Mouse (Mus musculus) cortical plate, adult 2 months (tissue): ENCODE measurements around the gene Aifm3. TPM values are rescaled to one million over a fixed set of nuclear protein-coding genes. Genes with fewer than 3 reads are reported as not detected.
"Not testable (repeated sequence)": the region's sequence is repeated elsewhere in the genome, so short reads cannot be mapped to it uniquely, and the experiment has no call there.

Experiments used
- H3K27ac ChIP-seq: fragments of 200-500 bp; 2 replicates; pipeline ENCODE4 v1.5.1; 2012; ENCODE audit warnings: low read length, control low read depth, inconsistent platforms; ENCODE audit not compliant: insufficient read depth
- H3K4me1 ChIP-seq: fragments of 200-500 bp; 2 replicates; pipeline ENCODE4 v1.6.1; 2011; ENCODE audit warnings: low read length; ENCODE audit not compliant: control insufficient read depth, insufficient read depth
- H3K4me3 ChIP-seq: fragments of 200-500 bp; 2 replicates; pipeline ENCODE4 v1.5.1; 2011; ENCODE audit warnings: mild to moderate bottlenecking, low read length, control low read depth; ENCODE audit not compliant: insufficient read depth
- CTCF ChIP-seq: fragments of 200-500 bp; IDR thresholded peaks from 2 replicates; pipeline ENCODE4 v1.5.1; 2011; ENCODE audit warnings: mild to moderate bottlenecking, control low read depth, low read length; ENCODE audit not compliant: insufficient read depth; ENCODE audit errors: extremely low read depth
- POLR2A ChIP-seq: fragments of 200-500 bp; IDR thresholded peaks from 2 replicates; pipeline ENCODE4 v1.6.1; 2011; ENCODE audit warnings: mild to moderate bottlenecking, low read length, control low read depth; ENCODE audit not compliant: insufficient read depth; ENCODE audit errors: extremely low read depth
- polyA plus RNA-seq: library from polyadenylated mRNA; depleted of rRNA; stranded (reverse); fragments of >200 nt; gene quantifications from 2 replicates; pipeline ENCODE4 v1.2.3, GENCODE M21; 2012; rRNA removed

Gene Aifm3
- polyA plus RNA-seq, 1 experiment, result 233 TPM

DNA sequence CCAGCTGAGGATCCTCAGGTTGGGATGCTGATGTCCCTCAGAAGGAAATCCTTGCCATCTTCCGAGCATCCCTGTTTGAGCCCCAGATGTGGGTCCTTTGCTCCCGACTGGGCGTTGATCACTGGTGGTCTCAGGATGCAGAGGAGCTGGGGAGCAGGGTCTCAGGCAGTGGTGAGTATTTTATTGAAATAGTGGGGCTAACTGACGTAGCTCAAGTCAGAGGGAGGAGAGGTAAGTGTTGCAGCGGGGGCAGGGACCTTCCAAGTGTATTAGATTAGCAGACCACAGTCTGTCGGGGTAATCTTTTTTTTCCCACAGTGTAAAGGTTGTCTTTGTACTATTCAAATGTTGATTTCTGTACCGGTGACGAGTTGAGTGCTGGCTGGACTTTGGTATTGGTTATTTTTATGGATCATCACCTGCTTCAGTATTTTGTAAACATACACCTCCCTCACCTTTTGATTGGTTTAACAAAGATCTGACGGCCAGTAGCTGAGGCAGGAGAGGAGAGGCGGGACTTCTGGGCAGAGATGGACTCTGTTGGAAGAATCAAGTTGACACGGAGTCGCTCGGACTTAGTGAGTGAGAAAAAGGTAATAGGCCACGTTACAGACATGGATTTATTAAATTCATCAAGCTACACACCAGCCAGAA lies 43.4 kb downstream of the Aifm3 start:
- Histone ChIP-seq H3K4me3 (no peak overlapping the region), H3K27ac (no peak overlapping the region), H3K4me1 (peaks cover 2% of the 10 kb centered on the region; the same call in 1 of the 2 replicates)
- TF ChIP-seq POLR2A (no peak), CTCF (no peak)

DNA sequence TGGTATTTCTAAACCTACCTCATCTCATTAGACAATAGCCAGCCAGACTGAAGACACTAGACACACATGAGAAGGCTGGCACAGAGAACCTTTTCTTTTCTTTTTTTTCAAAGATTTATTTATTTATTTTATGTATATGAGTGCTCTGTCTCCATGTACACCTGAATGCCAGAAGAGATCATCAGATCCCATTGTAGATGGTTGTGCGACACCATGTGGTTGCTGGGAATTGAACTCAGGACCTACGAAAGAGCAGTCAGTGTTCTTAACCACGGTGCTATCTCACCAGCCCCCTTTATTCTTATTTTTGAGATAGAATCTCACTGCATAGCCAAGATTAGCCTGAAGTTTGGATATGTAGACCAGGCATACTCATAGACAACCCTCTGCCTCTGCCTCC lies 47.2 kb downstream of the Aifm3 start:
- H3K4me1 ChIP-seq, result no peaks in the 10 kb centered on the region
- no peak for TF ChIP-seq POLR2A
- TF ChIP-seq CTCF, result no peak
- no peak overlapping the region for H3K27ac ChIP-seq
- H3K4me3 ChIP-seq, result no peak overlapping the region

DNA sequence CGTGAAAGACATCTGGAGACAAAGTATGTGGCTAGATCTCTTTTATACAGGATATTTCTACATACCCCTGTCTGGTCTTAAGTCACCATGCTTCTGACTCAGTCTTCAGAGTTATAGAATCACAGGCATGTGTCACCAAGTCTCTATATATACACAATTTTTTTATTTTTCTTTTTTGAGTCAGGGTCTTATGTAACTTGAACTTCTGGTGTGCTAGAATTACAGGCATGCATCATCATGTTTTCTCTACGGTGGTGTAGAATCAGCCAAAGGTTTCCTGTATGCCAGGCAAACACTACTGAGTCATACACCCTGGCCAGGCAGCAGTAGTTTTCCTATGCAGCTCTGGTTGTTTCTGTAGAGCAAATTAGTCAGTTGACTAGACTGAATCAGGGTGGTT lies 53.2 kb downstream of the Aifm3 start:
- H3K27ac ChIP-seq, result peak overlapping the region; percentile 55
- TF ChIP-seq POLR2A (no peak), CTCF (no peak)
- H3K4me1 ChIP-seq, result no peaks in the 10 kb centered on the region
- H3K4me3 ChIP-seq, result no peak overlapping the region

- Histone ChIP-seq H3K4me1 (peaks cover 3% of the 10 kb centered on the region; the same call in 1 of the 2 replicates), H3K27ac (no peak overlapping the region), H3K4me3 (no peak overlapping the region)
- TF ChIP-seq POLR2A (no peak), CTCF (no peak)
Observed at GRCm38 (mm10) chr16:17552837-17553236, 63.4 kb downstream of the Aifm3 start.

DNA sequence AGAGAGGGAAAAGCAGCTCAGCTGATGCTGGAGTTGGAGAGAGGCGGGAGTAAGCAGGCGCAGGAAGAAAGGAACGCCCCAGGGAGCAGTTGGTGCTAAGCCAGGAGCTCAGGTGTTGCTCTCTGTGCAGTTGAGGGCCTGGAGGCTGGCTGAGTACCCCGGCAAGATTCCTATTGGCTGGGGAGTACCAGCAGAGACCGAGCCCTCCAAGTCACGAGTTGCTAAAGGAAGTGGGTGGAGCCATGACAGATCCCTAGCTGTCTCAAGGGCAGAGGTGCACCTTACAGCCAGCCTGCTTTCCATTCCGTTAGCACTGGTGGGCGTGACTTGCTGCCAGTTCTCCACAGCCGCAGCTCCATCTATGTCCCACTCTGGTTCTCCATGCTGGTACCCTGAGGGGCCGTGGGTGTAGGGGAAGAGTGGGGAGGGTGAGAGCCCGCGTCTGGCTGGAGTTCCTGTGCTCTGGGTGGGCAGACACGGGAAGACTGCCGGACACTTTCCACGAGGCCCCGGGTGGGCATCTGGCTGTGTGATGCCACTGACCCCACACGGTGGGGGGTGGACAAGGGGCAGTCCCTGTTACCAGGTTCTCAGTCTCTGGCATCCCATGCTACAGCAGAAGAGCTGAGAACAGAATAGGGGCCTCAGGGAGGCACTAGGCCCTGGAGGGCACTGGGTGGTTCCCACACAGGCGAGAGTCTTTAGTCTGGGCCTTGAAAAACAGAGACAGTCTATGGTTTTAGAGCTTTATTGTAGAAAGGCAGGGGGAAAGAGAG lies 64.7 kb downstream of the Aifm3 start:
- TF ChIP-seq CTCF (no peak), POLR2A (peak; percentile 44; the same call in 1 of the 2 replicates)
- Histone ChIP-seq H3K4me3 (no peak overlapping the region), H3K4me1 (peaks cover 5% of the 10 kb centered on the region; the same call in 1 of the 2 replicates), H3K27ac (no peak overlapping the region)

DNA sequence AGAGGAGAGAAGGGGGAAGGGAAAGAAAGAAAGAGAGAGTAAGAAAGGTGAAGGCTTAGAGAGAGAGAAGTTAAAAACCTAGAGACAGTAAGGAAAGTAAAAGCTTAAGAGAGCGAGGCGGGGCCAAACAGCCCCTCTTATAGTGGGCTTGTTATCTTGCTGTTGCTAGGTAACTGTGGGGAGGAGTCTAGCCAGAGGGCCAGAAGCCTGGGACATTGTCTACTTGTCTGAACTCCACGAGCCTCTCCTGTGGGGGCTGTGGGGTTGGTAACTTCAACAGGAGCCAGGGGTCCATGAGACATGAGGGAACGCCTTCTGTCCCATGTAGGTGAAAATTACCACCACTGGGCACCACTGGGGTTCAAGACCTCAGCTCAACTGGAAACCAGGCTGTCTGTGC lies 65.3 kb downstream of the Aifm3 start:
- H3K27ac ChIP-seq, H3K4me3 ChIP-seq, H3K4me1 ChIP-seq: not testable (repeated sequence)

- TF ChIP-seq CTCF (no peak), POLR2A (no peak)
- Histone ChIP-seq H3K4me1 (peaks cover 5% of the 10 kb centered on the region; the same call in 1 of the 2 replicates), H3K4me3 (no peak overlapping the region), H3K27ac (no peak overlapping the region)
Observed at GRCm38 (mm10) chr16:17556180-17556579, 66.8 kb downstream of the Aifm3 start.

- no peak overlapping the region for H3K4me3 ChIP-seq
- TF ChIP-seq CTCF (no peak), POLR2A (no peak)
- H3K4me1 ChIP-seq, result peaks cover 7% of the 10 kb centered on the region; the same call in 1 of the 2 replicates
- H3K27ac ChIP-seq, result no peak overlapping the region
Observed at GRCm38 (mm10) chr16:17556907-17557306, 67.5 kb downstream of the Aifm3 start.

Other genes with a start within 250 kb of the Aifm3 start
- gene Tmem191c, start 213.5 kb upstream of the Aifm3 start, polyA plus RNA-seq, result 315 and 327 TPM in 2 replicates
- 3.8 TPM in 2 replicates for gene Serpind1, start 158.2 kb upstream of the Aifm3 start, polyA plus RNA-seq
- gene Snap29, start 83.6 kb upstream of the Aifm3 start, polyA plus RNA-seq, result 8.6 and 9.3 TPM in 2 replicates
- gene Pi4ka, start 83.3 kb upstream of the Aifm3 start, polyA plus RNA-seq, result 336 and 351 TPM in 2 replicates
- gene Crkl, start 37.6 kb upstream of the Aifm3 start, polyA plus RNA-seq, result 22.3 and 22.8 TPM in 2 replicates
- gene Lztr1, start 19.1 kb downstream of the Aifm3 start, polyA plus RNA-seq, result 330 and 345 TPM in 2 replicates
- gene Thap7, start 41.5 kb downstream of the Aifm3 start, polyA plus RNA-seq, result 64.9 and 82.8 TPM in 2 replicates
- 1.4 and 1.5 TPM in 2 replicates for gene Lrrc74b, start 71.6 kb downstream of the Aifm3 start, polyA plus RNA-seq
- gene P2rx6, start 72.3 kb downstream of the Aifm3 start, polyA plus RNA-seq, result 2.9 and 3.2 TPM in 2 replicates
- 82.5 and 104 TPM in 2 replicates for gene Slc7a4, start 93.6 kb downstream of the Aifm3 start, polyA plus RNA-seq
- 196 and 203 TPM in 2 replicates for gene Smpd4, start 129.7 kb downstream of the Aifm3 start, polyA plus RNA-seq
- 33.0 and 39.9 TPM in 2 replicates for gene Ccdc74a, start 156.9 kb downstream of the Aifm3 start, polyA plus RNA-seq
- 65.9 and 67.5 TPM in 2 replicates for gene Med15, start 243.3 kb downstream of the Aifm3 start, polyA plus RNA-seq